Mouse (Mus musculus) right cerebral cortex, postnatal 25 days (tissue): ENCODE results near the gene Pdk4.

Experiments
- DNase-seq: peaks from one replicate; pipeline ENCODE4 v3.0.0; 2022

Pdk4 gene

GRCm38 (mm10) chr6:5495961-5496853, at the start of gene Pdk4:
TSS of gene Pdk4 (minus strand) at chr6:5496309.
- peak; percentile 47 for DNase-seq

- DNase-seq, result no peak
These were observed 41.8 kb upstream of the Pdk4 start for GRCm38 (mm10) chr6:5537855-5538365.

GRCm38 (mm10) chr6:5535754-5536153, 39.6 kb upstream of the Pdk4 start:
- no peak for DNase-seq

- no peak for DNase-seq
These were observed 21.0 kb upstream of the Pdk4 start for GRCm38 (mm10) chr6:5517091-5517490.

GRCm38 (mm10) chr6:5509757-5510156, 13.6 kb upstream of the Pdk4 start:
- no peak for DNase-seq

GRCm38 (mm10) chr6:5509303-5509702, 13.2 kb upstream of the Pdk4 start:
- DNase-seq, result no peak

GRCm38 (mm10) chr6:5507821-5508220, 11.7 kb upstream of the Pdk4 start:
- DNase-seq, result no peak

GRCm38 (mm10) chr6:5506271-5506670, 10.2 kb upstream of the Pdk4 start:
- DNase-seq, result no peak

GRCm38 (mm10) chr6:5502810-5503209, 6.7 kb upstream of the Pdk4 start:
- no peak for DNase-seq

GRCm38 (mm10) chr6:5501551-5501950, 5.4 kb upstream of the Pdk4 start:
- DNase-seq, result no peak

- no peak for DNase-seq
These were observed 2.6 kb upstream of the Pdk4 start for GRCm38 (mm10) chr6:5498740-5499139.

- no peak for DNase-seq
These were observed 736 bp upstream of the Pdk4 start for GRCm38 (mm10) chr6:5496854-5497235.

- no peak for DNase-seq
These were observed 11.1 kb downstream of the Pdk4 start for GRCm38 (mm10) chr6:5485028-5485427.

GRCm38 (mm10) chr6:5482270-5482783, 13.8 kb downstream of the Pdk4 start:
- DNase-seq, result no peak

GRCm38 (mm10) chr6:5481066-5481465, 15.0 kb downstream of the Pdk4 start:
- DNase-seq, result no peak

- no peak for DNase-seq
These were observed 22.1 kb downstream of the Pdk4 start for GRCm38 (mm10) chr6:5474021-5474420.

- no peak for DNase-seq
These were observed 23.4 kb downstream of the Pdk4 start for GRCm38 (mm10) chr6:5472692-5473091.

GRCm38 (mm10) chr6:5470480-5471318, 25.4 kb downstream of the Pdk4 start:
- DNase-seq, result no peak

GRCm38 (mm10) chr6:5455836-5456235, 40.3 kb downstream of the Pdk4 start:
- no peak for DNase-seq

- no peak for DNase-seq
These were observed 46.2 kb downstream of the Pdk4 start for GRCm38 (mm10) chr6:5449878-5450277.

- no peak for DNase-seq
These were observed 47.7 kb downstream of the Pdk4 start for GRCm38 (mm10) chr6:5448396-5448795.

- no peak for DNase-seq
These were observed 48.6 kb downstream of the Pdk4 start for GRCm38 (mm10) chr6:5447546-5447945.

- DNase-seq, result no peak
These were observed 49.1 kb downstream of the Pdk4 start for GRCm38 (mm10) chr6:5447013-5447412.
